Mouse (Mus musculus) MEL (cell line): ENCODE measurements around the gene Ankar.

Source experiments
- NRF1 ChIP-seq: IDR thresholded peaks from 2 replicates; pipeline ENCODE4 v1.6.1; 2014; ENCODE audit warnings: low read depth, mild to moderate bottlenecking, inconsistent platforms, low read length, improper control_type of control experiment, moderate library complexity; ENCODE audit not compliant: poor library complexity, insufficient read depth, severe bottlenecking
- POLR2A ChIP-seq, 2 experiments: IDR thresholded peaks; 2 replicates each; pipeline ENCODE4 v1.6.1; 2011 to 2012; ENCODE audit warnings: low read length in 2 of 2, mild to moderate bottlenecking in 2 of 2, control low read depth in 1 of 2, improper control_type of control experiment in 1 of 2, low read depth in 1 of 2, moderate library complexity in 1 of 2; ENCODE audit not compliant: control insufficient read depth in 1 of 2, insufficient read depth in 1 of 2, poor library complexity in 1 of 2
- TCF12 ChIP-seq: IDR thresholded peaks from 2 replicates; pipeline ENCODE4 v1.6.1; 2014; ENCODE audit warnings: low read depth, mild to moderate bottlenecking, inconsistent platforms, low read length, improper control_type of control experiment, moderate library complexity

- TF ChIP-seq POLR2A (IDR thresholded peaks at IDR 0.05; ENCODE audit: control insufficient read depth in 1 of 2, insufficient read depth in 1 of 2, low read depth in 1 of 2, low read length in 2 of 2, poor library complexity in 1 of 2) (no peak), TCF12 (no peak), NRF1 (no peak)
These were observed 25.6 kb upstream of the Ankar start for GRCm38 (mm10) chr1:72725941-72726340.
